Mouse (Mus musculus) spleen, adult 2 months (tissue): ENCODE measurements around the gene Slc43a1.

Experiments used
- CTCF ChIP-seq: fragments of 200-500 bp; IDR thresholded peaks from 2 replicates; pipeline ENCODE4 v1.5.1; 2011; ENCODE audit warnings: mild to moderate bottlenecking, inconsistent platforms; ENCODE audit not compliant: insufficient read depth, insufficient read length, insufficient replicate concordance; ENCODE audit errors: extremely low read depth
- POLR2A ChIP-seq: fragments of 200-500 bp; IDR thresholded peaks from 2 replicates; pipeline ENCODE4 v1.6.1; 2011; ENCODE audit warnings: low read depth, low read length, inconsistent platforms

DNA sequence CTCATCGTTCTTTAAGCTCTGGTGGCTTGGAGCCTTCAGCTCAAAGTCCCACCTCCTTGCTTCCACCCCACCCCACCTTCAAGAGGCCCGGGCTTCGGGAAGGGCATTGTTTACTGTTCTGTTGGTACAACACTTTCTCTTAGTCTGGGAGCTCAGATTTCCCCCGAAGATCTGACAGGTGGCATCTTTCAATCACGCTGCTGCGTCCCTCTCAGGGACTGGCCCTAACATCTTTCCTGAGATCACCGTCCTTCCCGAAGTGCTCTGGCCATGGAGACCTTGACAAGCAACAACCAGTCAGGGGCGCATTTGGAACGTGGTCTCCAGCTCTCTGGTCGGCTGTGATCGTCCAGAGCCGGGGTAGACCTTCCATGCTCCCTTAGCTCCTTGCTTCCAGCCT is 16.1 kb upstream of the Slc43a1 start, which contains the start of gene Smtnl1:
- TF ChIP-seq CTCF = no peak
- no peak for TF ChIP-seq POLR2A
